Mouse (Mus musculus) heart, embryonic 11.5 days (tissue): ENCODE data around the gene Gse1. TPM values are rescaled to one million over a fixed set of nuclear protein-coding genes. Genes with fewer than 3 reads are reported as not detected.

ENCODE experiments used
- ATAC-seq: fragments of 200-750 bp; cut with Nextera tagmentation; replicated peaks from 2 replicates; pipeline ENCODE4 v1.8.0; 2017; ENCODE audit warnings: moderate library complexity; ENCODE audit not compliant: insufficient number of reproducible peaks, low FRiP score, low TSS enrichment
- H3K27ac ChIP-seq: fragments of 300-500 bp; sonication (generic); 2 replicates; pipeline ENCODE4 v1.5.1; 2014; ENCODE audit warnings: mild to moderate bottlenecking, low read depth, low read length
- H3K27me3 ChIP-seq: fragments of 300-500 bp; sonication (generic); 2 replicates; pipeline ENCODE4 v1.6.1; 2014; ENCODE audit warnings: mild to moderate bottlenecking, low read length, mixed read lengths; ENCODE audit not compliant: control insufficient read depth, insufficient read depth
- H3K36me3 ChIP-seq: fragments of 300-500 bp; sonication (generic); 2 replicates; pipeline ENCODE4 v1.6.1; 2014; ENCODE audit warnings: mild to moderate bottlenecking, low read length, moderate library complexity, mixed read lengths; ENCODE audit not compliant: control insufficient read depth, insufficient read depth
- H3K4me1 ChIP-seq: fragments of 300-500 bp; sonication (generic); 2 replicates; pipeline ENCODE4 v1.6.1; 2014; ENCODE audit warnings: low read length; ENCODE audit not compliant: control insufficient read depth, insufficient read depth
- H3K4me2 ChIP-seq: fragments of 300-500 bp; sonication (generic); 2 replicates; pipeline ENCODE4 v1.6.1; 2014; ENCODE audit warnings: mild to moderate bottlenecking, moderate library complexity
- H3K4me3 ChIP-seq: fragments of 300-500 bp; sonication (generic); 2 replicates; pipeline ENCODE4 v1.5.1; 2014; ENCODE audit warnings: low read depth, low read length
- H3K9ac ChIP-seq: fragments of 300-500 bp; sonication (generic); 2 replicates; pipeline ENCODE4 v1.6.1; 2014; ENCODE audit warnings: mild to moderate bottlenecking, low read depth, low read length, moderate library complexity
- H3K9me3 ChIP-seq: fragments of 300-500 bp; sonication (generic); replicated peaks from 2 replicates; pipeline ENCODE4 v1.6.1; 2016; ENCODE audit warnings: low read length; ENCODE audit not compliant: control insufficient read depth
- WGBS: fragments of 180-500 bp; shearing (Covaris S2); extraction: QIAGEN DNeasy Blood & Tissue Kit; methylation state at CpG from one replicate; pipeline ENCODE4 v1.1.7; 2014; ENCODE audit not compliant: insufficient replicate concordance; 5-methylcytosine and 5-hydroxymethylcytosine counted together
- polyA plus RNA-seq: library from polyadenylated mRNA; unstranded; fragments of >200 nt; fragmentation: Nextera tagmentation; extraction: Ambion mirVana; gene quantifications from 2 replicates; pipeline ENCODE4 v1.2.1, GENCODE M21; 2014

Gene Gse1
- polyA plus RNA-seq, 1 experiment from 2014 or later = 12.8 TPM

DNA sequence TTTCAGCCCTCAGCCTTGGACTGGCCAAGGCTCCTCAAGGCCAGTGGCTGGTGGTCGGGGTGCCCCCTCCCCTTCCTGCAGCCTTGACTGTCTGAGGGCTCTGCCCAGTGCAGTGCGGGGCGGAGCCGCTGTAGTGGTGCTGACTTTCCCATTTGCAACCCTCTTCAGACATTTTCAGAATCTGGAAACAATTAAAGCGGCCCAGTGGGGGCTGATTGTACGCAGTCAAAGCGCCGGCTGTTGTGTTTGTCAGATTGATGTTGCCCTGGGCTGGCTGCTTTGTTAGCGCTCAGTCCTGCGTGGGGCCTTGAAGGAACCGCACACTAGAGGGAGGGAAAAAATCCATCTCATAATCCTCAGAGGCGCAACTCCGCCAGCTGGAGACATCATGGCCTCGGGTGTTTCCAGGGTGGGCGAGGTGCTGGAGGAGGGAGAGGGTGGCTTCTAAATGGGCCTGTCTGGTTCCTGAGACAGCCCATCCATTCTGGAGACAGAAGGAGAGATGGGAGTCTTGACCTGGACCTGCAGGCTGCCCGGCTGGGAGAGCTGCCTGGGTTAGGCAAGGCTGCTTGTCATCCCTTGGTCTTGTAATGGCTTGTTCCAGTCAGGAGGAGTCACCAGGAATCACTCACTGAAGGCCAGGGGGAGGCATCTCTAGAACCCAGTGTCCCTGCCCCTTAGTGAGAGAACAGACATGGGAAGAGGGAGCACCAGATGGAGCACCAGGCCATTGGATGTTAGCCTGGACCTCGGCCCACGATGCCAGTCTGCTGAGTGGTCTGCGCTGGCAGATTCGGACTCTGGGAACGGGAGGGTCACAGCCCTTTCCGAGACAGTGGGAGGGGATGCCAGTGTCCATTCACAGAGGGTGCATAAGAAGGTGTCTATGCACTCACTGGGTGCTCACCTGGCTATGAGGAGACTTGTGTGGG, 70.6 kb downstream of the Gse1 start:
- H3K9me3 ChIP-seq = no peaks in the 10 kb centered on the region
- H3K4me2 ChIP-seq = no peak overlapping the region
- no peak for ATAC-seq
- H3K27ac ChIP-seq = no peak overlapping the region
- WGBS = 61% methylated on average over 22 of the region's 22 CpGs
- no peak overlapping the region for H3K4me3 ChIP-seq
- no peaks in the 10 kb centered on the region for H3K36me3 ChIP-seq
- no peaks in the 10 kb centered on the region for H3K27me3 ChIP-seq
- peaks cover 51% of the 10 kb centered on the region for H3K4me1 ChIP-seq
- H3K9ac ChIP-seq = no peak overlapping the region

DNA sequence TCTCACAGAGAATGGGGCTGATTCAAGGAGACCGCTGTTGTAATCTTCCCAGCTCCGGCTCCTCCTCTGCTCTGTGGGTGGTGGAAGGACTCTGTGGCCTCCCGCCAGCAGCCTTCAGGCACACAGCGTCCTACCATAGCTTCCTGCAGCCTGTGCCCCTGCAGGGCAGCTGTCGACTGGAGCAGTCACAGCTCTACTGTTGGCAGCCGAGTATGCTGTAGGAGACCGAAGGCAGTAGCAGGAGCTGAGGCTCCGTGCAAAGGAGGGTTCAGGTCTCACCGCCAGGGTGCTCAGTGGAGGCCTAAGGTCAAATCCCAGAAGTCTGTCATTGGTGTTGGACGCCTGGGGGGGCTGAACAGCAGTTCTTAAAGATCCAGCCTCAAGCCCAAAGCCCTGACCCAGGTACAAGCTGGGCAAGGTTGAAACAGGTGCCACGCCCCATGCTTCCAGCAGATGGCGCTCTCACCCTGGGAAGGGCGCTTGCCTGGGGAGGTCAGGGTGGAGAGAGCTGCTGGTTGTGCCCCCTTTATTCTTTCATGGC, 72.4 kb downstream of the Gse1 start:
- no peaks in the 10 kb centered on the region for H3K36me3 ChIP-seq
- peak overlapping the region; percentile 44 for H3K9ac ChIP-seq
- WGBS = 5% methylated on average over 13 of the region's 13 CpGs
- H3K4me1 ChIP-seq = peaks cover 36% of the 10 kb centered on the region
- peak overlapping the region; percentile 51 for H3K4me2 ChIP-seq
- no peak; the same call in 1 of the 2 replicates for ATAC-seq
- H3K4me3 ChIP-seq = no peak overlapping the region
- H3K9me3 ChIP-seq = no peaks in the 10 kb centered on the region
- no peaks in the 10 kb centered on the region for H3K27me3 ChIP-seq
- H3K27ac ChIP-seq = peak overlapping the region; percentile 24; the same call in 1 of the 2 replicates

DNA sequence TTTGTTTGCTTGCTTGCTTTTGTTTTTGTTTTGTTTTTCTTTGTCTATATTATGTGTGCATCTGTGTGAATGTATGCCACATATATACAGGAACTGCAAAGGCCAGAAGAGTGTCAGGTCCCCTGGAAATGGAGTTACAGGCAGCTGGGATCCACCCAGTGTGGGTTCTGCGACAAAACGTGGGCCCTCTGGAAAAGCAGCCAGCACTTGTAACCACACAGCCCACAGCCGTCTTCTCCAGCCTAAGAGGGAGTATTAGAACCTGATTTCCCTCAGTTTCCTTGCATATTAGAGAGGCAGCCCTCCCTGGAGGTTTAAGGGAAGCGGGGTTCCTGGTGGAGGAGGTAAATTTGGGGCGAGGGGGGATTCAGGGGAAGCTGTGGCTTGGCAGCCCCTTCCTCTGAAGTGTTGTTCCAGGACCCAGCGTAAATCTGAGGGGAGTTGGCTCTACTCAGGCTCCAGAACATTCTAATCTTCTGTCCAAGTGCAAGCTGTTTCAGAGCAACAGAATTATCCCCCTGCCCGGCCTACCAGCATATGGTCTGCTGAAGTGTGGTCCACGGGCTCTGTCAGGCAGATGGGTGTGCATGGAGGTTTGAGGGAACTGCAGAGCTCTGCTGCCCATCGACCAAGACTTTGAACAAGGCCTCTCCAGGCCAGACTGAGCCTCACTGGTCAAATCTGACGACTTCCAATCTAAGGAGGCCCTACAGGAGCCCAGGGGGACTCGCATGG, 74.9 kb downstream of the Gse1 start:
- no peak for ATAC-seq
- peaks cover 31% of the 10 kb centered on the region for H3K4me1 ChIP-seq
- no peaks in the 10 kb centered on the region for H3K9me3 ChIP-seq
- no peak overlapping the region for H3K4me3 ChIP-seq
- H3K4me2 ChIP-seq = no peak overlapping the region
- H3K27ac ChIP-seq = no peak overlapping the region
- 72% methylated on average over 11 of the region's 11 CpGs for WGBS
- no peaks in the 10 kb centered on the region for H3K27me3 ChIP-seq
- H3K36me3 ChIP-seq = no peaks in the 10 kb centered on the region
- no peak overlapping the region for H3K9ac ChIP-seq

DNA sequence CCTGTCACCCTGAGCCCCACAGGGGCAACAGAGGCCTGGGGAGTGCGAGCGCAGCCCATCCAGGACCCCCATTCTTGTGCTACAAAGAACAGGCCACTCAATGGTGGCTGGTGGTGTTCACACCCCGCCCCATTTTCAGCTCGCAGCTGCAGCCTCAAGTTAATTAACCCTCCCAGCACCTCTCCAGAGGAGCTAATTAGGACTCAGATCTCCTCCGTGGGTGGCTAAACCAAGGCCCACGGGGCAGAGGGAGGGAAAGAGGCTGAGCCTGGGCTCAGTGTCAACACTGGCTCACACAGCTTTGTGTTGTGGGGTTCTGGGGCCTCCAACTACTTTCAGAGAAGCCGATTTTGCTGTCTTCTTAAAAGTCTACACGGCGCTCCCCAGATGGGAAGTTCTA, 75.8 kb downstream of the Gse1 start:
- WGBS = 53% methylated on average over 9 of the region's 9 CpGs
- no peaks in the 10 kb centered on the region for H3K27me3 ChIP-seq
- H3K4me1 ChIP-seq = peaks cover 28% of the 10 kb centered on the region
- H3K27ac ChIP-seq = no peak overlapping the region
- H3K9ac ChIP-seq = no peak overlapping the region
- ATAC-seq = no peak
- H3K36me3 ChIP-seq = no peaks in the 10 kb centered on the region
- no peak overlapping the region for H3K4me3 ChIP-seq
- H3K4me2 ChIP-seq = no peak overlapping the region
- no peaks in the 10 kb centered on the region for H3K9me3 ChIP-seq

DNA sequence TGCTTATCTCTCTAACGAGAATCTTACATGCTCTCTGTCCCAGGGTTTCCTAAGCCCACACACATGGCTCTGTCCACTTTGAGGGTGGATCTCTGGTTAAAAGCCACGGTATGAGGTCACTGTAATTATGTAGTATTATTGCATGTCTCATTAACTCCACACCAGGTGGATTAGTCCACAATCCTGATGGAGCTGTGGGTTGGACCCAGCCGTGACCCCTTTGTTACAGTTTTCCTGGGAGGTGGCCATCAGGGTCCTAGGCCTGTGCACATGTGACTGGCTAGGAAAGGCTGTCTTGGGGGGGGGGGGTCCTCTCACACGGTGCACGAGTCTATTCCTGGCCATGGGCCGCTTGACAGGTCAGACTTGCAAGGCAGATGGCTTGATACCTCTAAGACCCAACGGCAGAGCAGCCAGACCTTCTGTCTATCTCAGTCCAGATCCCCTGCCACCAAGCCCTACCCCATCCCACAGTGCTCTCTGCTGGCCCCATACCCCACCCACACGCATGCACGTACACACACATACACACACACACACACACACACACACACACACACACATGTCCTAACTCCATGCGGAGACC, 77.6 kb downstream of the Gse1 start:
- Histone ChIP-seq H3K4me3 (no peak overlapping the region), H3K27me3 (0 out of 2 replicates have a peak, but pooled peaks cover 3% of the 10 kb centered on the region), H3K9ac (no peak overlapping the region), H3K4me2 (no peak overlapping the region), H3K9me3 (no peaks in the 10 kb centered on the region), H3K36me3 (no peaks in the 10 kb centered on the region), H3K27ac (no peak overlapping the region), H3K4me1 (peaks cover 20% of the 10 kb centered on the region)
- no peak for ATAC-seq
- 70% methylated on average over 10 of the region's 10 CpGs for WGBS

DNA sequence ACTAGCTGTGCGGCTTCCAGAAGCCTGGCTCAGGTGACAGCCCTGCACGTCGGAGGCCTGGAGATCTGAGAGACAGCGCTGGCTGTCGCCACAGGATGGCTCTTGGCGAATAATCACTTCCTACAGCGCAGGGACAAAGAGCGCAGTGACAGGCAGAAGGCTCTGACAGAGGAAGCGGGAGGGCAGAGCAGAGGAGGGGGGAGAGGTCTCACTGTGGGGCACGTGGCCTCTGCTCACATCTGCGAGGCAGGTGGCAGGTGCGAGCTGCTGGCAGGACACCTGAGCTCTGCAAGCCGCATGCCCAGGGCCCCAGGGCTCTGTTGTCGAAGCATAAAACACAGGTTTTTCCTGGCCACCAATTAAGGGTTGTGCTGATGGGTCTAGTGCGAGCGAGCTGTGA, 78.8 kb downstream of the Gse1 start:
- Histone ChIP-seq H3K9me3 (no peaks in the 10 kb centered on the region), H3K27ac (no peak overlapping the region), H3K4me1 (peaks cover 20% of the 10 kb centered on the region), H3K4me2 (peak overlapping the region; percentile 15), H3K4me3 (no peak overlapping the region), H3K9ac (no peak overlapping the region), H3K27me3 (0 out of 2 replicates have a peak, but pooled peaks cover 3% of the 10 kb centered on the region), H3K36me3 (no peaks in the 10 kb centered on the region)
- 0 out of 2 replicates have a peak, but pooled peaks have one; percentile 36 for ATAC-seq
- 6% methylated on average over 16 of the region's 16 CpGs for WGBS

DNA sequence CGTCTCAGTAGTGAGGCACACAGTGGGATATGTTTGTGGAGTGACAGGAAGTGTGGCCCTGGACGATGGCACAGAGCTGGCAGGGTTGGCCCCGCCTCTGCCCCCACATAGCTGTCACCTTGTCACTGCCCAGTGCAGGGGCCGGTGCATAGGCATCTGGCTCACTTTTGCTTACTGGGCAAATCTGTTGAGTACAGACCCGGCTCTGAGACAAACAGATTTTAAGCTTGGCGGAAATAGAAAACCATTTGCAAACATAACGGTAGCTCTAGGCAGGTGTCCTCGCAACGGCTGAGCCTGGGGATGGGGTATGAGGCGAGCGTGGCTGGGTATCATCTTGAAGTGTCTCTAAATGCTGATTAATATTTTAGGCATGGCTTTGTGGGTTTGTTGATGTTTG, 79.3 kb downstream of the Gse1 start:
- Histone ChIP-seq H3K4me3 (no peak overlapping the region), H3K36me3 (no peaks in the 10 kb centered on the region), H3K4me2 (peak overlapping the region; percentile 15; the same call in 1 of the 2 replicates), H3K27ac (no peak overlapping the region), H3K9ac (no peak overlapping the region), H3K27me3 (0 out of 2 replicates have a peak, but pooled peaks cover 3% of the 10 kb centered on the region), H3K9me3 (no peaks in the 10 kb centered on the region), H3K4me1 (peaks cover 20% of the 10 kb centered on the region)
- 49% methylated on average over 11 of the region's 11 CpGs for WGBS
- ATAC-seq = no peak

DNA sequence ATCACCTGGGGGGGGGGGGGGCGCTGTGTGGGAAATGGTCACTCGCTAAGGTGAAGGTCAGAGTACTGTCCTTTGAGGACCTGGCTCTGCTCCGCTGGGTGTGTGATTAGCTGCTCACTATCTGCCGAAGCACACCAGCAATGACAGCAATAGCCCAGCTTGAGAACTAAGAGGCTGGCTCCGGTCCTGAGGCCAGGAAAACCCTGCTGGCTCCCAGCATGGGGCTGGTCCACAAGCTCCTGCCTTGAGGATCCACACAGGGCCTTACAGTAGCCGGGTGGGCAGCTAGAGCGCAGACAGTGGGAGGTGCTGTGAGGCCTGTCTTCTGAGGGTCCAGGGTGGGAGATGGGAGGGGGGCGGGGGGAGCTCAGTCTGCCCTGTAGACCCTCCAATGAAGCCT, 79.9 kb downstream of the Gse1 start:
- 0 out of 2 replicates have a peak, but pooled peaks cover 3% of the 10 kb centered on the region for H3K27me3 ChIP-seq
- H3K4me1 ChIP-seq = peaks cover 20% of the 10 kb centered on the region
- no peak for ATAC-seq
- H3K36me3 ChIP-seq = no peaks in the 10 kb centered on the region
- H3K4me2 ChIP-seq = no peak overlapping the region
- H3K9ac ChIP-seq = no peak overlapping the region
- H3K27ac ChIP-seq = no peak overlapping the region
- no peak overlapping the region for H3K4me3 ChIP-seq
- H3K9me3 ChIP-seq = no peaks in the 10 kb centered on the region
- 37% methylated on average over 8 of the region's 8 CpGs for WGBS
